Mouse (Mus musculus) kidney, adult 2 months (tissue): ENCODE data around the gene Acer3.

Experiments used
- CTCF ChIP-seq: fragments of 200-500 bp; conservative IDR thresholded peaks from 2 replicates; pipeline ENCODE4 v1.5.1; 2011; ENCODE audit warnings: low read depth, mild to moderate bottlenecking, control low read depth, low read length, moderate library complexity, mixed read lengths; ENCODE audit not compliant: insufficient read depth, insufficient read length
- POLR2A ChIP-seq: fragments of 200-500 bp; IDR thresholded peaks from one replicate; pipeline ENCODE4 v1.6.1; 2011; ENCODE audit warnings: low read depth, low read length, control low read depth

DNA sequence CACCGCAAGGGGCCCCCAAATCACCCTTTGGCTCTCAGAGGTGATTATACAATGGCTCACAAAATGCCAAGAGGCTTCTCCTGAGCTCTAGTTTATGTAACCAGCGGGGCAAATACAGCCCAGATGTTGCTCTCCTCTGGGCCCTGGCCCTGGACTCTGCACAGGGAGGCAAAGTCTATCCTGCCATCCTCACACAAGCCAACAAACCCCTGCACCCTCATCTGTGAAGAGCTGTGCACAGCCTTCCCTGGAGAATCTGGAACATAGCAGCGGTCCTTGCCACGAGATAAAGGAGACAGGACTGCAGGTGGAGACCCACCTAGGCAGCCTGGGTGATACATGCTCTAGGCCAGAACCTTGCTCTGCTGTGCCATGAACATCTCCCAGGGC lies 33.9 kb upstream of the Acer3 start:
- TF ChIP-seq POLR2A (no peak), CTCF (no peak)
